Mouse (Mus musculus) gastrocnemius, postnatal 10 days (tissue): ENCODE measurements at regions not wholly inside any gene's neighbourhood (a gene's known extent, or its start where the extent isn't known, plus 50 kb on each side); places are given as distances from the start of the nearest gene placed in this dataset.

Experiments
- DNase-seq: peaks from one replicate; pipeline ENCODE4 v3.0.0; 2021; ENCODE audit warnings: mixed read lengths

DNA sequence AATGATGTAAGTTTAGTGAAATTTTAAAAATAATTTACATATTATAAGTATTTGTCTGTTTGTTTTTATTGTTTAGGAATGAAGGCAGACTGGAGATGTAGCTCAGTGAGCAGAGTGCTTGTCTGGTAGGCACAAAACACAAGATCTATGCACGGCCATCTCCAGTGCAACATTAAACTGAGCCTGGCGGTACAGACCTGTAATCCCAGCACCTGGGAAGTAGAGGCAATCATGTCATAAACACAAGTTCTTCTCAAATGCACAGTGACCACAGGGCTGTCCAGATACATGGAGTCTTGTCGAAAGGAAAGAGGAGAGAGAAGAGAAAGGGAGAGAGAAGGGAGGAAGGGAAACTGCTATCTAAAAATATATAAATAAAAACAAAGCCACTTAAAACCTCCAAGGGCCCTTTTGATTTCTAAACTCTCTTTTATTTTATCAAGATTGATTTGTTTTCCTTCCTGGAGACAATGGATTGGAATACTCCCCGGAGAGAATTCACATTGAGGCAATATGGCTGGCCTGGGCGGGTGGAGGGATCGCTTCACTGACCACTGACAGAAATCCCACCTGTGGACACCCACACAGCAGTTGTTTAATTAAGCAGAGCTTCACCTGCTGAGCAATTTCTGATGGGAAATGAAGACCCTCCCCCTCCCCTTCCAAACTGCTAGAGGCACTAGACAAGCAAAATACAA, 215.6 kb upstream of the Tll1 start:
- no peak for DNase-seq

DNA sequence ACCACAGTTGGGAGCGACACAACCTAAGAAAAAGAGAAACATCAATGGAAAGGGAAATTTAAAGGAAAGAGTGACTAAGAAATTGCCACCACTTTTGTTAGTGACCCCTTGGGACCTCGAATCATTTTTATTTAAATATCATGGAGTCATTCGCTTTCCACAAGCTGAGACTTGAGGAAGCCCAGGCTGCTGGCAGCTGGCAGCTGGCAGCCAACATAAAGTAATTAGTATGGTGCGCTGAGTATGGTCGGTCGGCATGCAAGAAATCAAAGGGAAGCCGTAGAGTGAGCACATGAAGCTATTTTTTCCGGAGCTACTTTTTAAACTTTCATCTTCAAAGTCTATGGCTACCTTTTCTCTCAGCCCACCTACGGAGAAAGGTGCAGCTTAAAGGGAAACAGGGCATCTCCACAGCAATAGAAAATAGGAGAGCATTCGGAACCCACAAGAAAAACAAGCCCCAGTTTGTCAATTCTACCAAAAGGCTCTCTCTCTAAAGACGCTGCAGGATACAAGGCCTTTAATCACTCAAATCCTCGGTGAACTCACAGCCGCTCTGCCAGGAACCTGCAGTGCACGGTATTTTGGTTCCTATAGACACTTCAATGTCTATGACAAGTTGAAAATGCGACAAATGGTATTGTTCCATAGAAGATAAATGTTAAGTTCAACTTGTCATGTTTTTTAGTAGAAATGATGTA, 206.6 kb upstream of the Tll1 start:
- DNase-seq: no peak

DNA sequence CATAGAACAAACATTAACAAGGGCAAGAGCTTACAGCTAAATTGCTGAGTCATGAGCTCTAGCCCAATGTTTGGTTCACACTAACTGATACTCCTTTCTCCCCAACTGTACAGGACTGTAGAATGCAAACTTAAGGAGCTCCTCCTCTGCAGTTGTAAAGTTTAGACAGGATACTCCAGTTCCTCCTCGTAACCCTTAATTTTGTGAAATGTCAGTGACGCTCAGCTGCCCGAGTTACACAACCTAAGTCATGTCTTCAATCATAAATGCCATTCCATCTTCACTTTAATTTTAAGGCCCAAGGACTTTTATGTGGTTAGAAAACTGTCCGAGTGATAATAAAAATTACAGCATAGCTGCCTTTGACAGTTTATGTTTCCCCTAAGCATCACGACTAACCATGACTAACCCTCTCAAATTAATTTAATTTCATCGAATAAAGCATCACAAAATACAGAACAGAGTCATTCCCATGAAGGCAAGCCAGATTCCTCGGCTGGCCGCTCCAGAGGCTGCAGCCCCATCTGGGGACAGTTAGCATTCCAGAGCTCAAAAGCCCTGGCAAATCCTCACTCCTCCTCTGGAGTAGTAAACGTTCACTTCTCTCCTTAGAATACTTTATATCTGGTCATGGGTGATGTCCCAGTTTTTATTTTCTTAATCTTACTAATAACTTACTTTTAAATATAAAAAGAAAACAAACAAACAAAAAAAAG, 200.9 kb upstream of the Tll1 start:
- DNase-seq: peak; percentile 30

- DNase-seq: no peak
Observed at GRCm38 (mm10) chr8:64399554-64399953, 193.5 kb upstream of the Tll1 start.

GRCm38 (mm10) chr8:64397876-64398275, 191.8 kb upstream of the Tll1 start:
- no peak for DNase-seq

GRCm38 (mm10) chr8:64395816-64396215, 189.7 kb upstream of the Tll1 start:
- peak; percentile 27 for DNase-seq

- no peak for DNase-seq
Observed at GRCm38 (mm10) chr8:64389488-64389887, 183.4 kb upstream of the Tll1 start.

GRCm38 (mm10) chr8:64388299-64388698, 182.2 kb upstream of the Tll1 start:
- no peak for DNase-seq

GRCm38 (mm10) chr8:64379732-64380349, 173.8 kb upstream of the Tll1 start:
- DNase-seq: no peak

- DNase-seq: no peak
Observed at GRCm38 (mm10) chr8:64377830-64378229, 171.8 kb upstream of the Tll1 start.

DNA sequence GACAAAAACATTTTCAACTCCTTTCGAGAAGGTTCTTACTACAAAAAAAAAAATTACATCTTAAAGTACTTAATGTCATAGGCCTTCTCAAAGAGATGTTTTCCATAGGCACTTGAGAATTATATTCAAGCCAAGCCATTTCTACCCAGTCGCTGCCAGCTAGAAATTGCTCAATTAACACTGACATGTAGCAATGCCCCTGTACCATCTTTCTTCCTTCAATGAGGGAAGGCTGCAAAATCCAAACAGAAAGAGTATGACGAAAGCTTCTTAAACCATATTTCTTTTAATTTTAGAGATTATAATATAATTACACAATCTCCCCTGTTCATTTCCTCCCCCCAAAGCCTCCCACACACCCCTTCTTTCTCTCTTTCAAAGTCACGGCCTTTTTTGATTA, 169.4 kb upstream of the Tll1 start:
- DNase-seq: no peak

GRCm38 (mm10) chr8:64374980-64375379, 168.9 kb upstream of the Tll1 start:
- no peak for DNase-seq

- DNase-seq: no peak
Observed at GRCm38 (mm10) chr8:64369973-64370372, 163.9 kb upstream of the Tll1 start.

- no peak for DNase-seq
Observed at GRCm38 (mm10) chr8:64367906-64368305, 161.8 kb upstream of the Tll1 start.

GRCm38 (mm10) chr8:64366974-64367266, 160.8 kb upstream of the Tll1 start:
- DNase-seq: no peak

DNA sequence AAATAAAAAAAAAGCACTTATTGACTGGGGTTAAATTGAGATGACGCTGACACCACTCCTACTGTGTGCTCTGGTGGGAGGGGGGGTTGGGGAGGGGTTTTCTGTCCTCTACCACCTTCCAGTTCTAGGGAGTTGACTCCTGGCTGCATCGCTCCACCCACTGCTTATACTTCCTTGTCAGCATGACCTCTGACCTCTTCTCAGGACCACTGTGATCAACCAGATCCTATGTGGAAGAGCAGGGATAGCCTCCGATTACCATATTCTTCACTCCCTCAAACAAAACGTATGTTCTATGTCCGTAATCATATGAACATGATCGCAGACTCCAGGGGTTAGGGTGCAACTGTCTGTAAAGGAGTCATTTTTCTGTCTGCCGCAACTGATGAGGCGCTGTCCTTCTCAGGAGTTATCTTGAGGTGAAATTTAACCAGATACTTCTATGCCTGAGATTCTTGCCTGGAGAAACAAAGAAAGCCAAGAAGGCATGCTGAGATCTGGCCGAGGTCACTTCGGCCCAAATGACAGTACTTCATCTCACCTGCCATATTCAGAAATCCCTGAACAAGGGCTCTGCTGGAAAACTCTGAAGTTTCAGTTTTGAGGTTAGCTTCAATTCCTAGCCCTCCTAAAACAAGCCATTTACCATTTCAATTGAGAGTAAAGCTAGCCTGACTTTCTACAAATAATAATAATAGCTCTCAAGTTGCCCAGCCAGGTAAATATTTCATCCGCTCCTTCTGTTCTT, 160.3 kb upstream of the Tll1 start:
- DNase-seq: no peak

- DNase-seq: no peak
Observed at GRCm38 (mm10) chr8:64357092-64357491, 151.0 kb upstream of the Tll1 start.

GRCm38 (mm10) chr8:64348082-64348646, 142.1 kb upstream of the Tll1 start:
- DNase-seq: no peak

DNA sequence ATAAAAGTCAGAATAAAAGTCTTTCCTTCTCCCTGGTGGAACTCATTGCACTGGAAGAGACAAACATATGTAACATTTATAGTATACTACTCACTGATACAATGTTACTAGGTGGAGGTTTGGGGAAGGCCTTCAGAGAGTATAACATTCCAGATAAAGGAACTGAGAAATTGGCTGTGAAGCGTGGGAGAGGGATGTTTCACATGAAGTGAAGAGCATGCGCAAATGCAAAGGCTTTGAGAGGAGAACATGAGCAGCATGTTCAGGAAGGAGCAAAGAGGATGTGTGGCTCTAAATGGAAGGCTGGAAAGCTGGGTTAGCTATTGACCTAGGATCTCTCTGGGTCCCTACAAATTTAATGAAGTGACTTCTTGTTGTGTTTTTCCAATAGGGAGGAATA, 141.4 kb upstream of the Tll1 start:
- DNase-seq: no peak

DNA sequence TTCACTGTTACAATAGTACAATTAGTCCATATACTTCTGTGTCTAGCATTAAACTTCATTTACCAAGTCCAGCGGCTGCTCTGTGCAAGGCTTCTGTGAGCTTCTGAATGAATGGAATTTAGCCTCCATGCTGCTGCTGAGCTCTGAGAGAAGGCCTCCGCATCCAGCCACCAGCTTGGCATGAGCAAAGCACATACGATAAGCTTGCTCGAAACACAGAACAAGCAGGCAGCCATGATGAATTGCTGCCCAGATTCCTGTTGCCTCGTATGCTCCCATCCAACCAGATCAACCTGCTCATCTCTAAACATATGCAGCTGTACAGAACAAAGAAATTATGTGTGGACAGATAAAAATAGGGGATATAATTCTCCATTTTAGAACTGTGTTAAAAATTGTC, 140.4 kb upstream of the Tll1 start:
- DNase-seq: no peak

DNA sequence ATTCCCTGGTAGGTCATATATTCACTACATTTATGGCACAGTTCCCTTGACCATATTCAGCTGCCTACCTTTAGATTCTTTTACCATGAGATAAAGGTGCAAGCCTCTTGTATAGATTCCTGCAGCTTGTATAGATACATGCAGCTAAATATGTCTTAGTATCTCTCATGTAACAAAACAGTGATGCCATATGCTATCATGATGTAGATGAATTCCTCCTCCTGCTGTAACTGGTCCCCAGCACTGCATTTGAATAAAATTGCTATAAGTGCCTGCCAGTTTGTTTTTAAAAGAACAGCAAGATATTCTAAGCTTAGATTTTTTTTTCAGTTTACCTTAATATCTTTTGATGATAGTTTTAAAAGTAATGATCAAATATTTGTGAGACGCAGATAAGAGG, 138.9 kb upstream of the Tll1 start:
- no peak for DNase-seq

- no peak for DNase-seq
Observed at GRCm38 (mm10) chr8:64343600-64343999, 137.5 kb upstream of the Tll1 start.
